Mouse (Mus musculus): Measurements from ENCODE around the gene Ncaph2. TPM values are rescaled to one million over a fixed set of nuclear protein-coding genes. Genes with fewer than 3 reads are reported as not detected.
A peak's percentile ranks its signal among the peaks of the same experiment; 100 is the strongest.

The Ncaph2 gene
- polyA plus RNA-seq, 1 experiment: 370 TPM

- 91% methylated on average over 16 of the region's 16 CpGs for WGBS
- H3K4me3 ChIP-seq (ENCODE audit: control insufficient read depth, insufficient read depth, low read length): no peak within 1 kb of the TSS
- no peak for TF ChIP-seq POLR2A (IDR thresholded peaks at IDR 0.05; ENCODE audit: control insufficient read depth, extremely low read depth, insufficient read depth, low read length, poor library complexity)
- no peak within 1 kb of the TSS for H3K27ac ChIP-seq (ENCODE audit: control insufficient read depth, insufficient read depth, low read length)
- peaks cover under 1% of the 10 kb centered on the region; the same call in 1 of the 2 replicates for H3K36me3 ChIP-seq (ENCODE audit: control insufficient read depth, insufficient read depth, low read length)
- no peaks in the 10 kb centered on the region for H3K27me3 ChIP-seq (ENCODE audit: control insufficient read depth, insufficient read depth, low read length)
- H3K4me1 ChIP-seq (replicated peaks; ENCODE audit: control insufficient read depth, insufficient read depth, low read length): peaks cover 32% of the 10 kb centered on the region
- DNase-seq: no peak
Observed at GRCm38 (mm10) chr15:89376957-89377356, 21.4 kb downstream of the Ncaph2 start, which contains the start of gene Tymp. Gene Tymp (minus strand): TSS chr15:89377039.

- H3K36me3 ChIP-seq (ENCODE audit: control insufficient read depth, insufficient read depth, low read length): no peaks in the 10 kb centered on the region
- H3K27me3 ChIP-seq (ENCODE audit: control insufficient read depth, insufficient read depth, low read length): no peaks in the 10 kb centered on the region
- no peak overlapping the region for H3K4me3 ChIP-seq (ENCODE audit: control insufficient read depth, insufficient read depth, low read length)
- TF ChIP-seq POLR2A (IDR thresholded peaks at IDR 0.05; ENCODE audit: control insufficient read depth, extremely low read depth, insufficient read depth, low read length, poor library complexity) (peak; percentile 15; the same call in 1 of the 2 replicates), CTCF (IDR thresholded peaks at IDR 0.05; ENCODE audit: borderline replicate concordance, control insufficient read depth, extremely low read depth, insufficient read depth, low read length, poor library complexity) (no peak)
- 41% methylated on average over 18 of the region's 18 CpGs for WGBS
- H3K4me1 ChIP-seq (replicated peaks; ENCODE audit: control insufficient read depth, insufficient read depth, low read length): peaks cover 32% of the 10 kb centered on the region
- no peak overlapping the region for H3K27ac ChIP-seq (ENCODE audit: control insufficient read depth, insufficient read depth, low read length)
- no peak for DNase-seq
Observed at GRCm38 (mm10) chr15:89377362-89377761, 21.8 kb downstream of the Ncaph2 start.

- no peak; the same call in 1 of the 2 replicates for TF ChIP-seq POLR2A (IDR thresholded peaks at IDR 0.05; ENCODE audit: control insufficient read depth, extremely low read depth, insufficient read depth, low read length, poor library complexity)
- 21% methylated on average over 46 of the region's 46 CpGs for WGBS
- DNase-seq: no peak
- Histone ChIP-seq H3K4me3 (ENCODE audit: control insufficient read depth, insufficient read depth, low read length) (peak overlapping the region; percentile 72), H3K4me1 (replicated peaks; ENCODE audit: control insufficient read depth, insufficient read depth, low read length) (peaks cover 28% of the 10 kb centered on the region), H3K27ac (ENCODE audit: control insufficient read depth, insufficient read depth, low read length) (no peak overlapping the region), H3K27me3 (ENCODE audit: control insufficient read depth, insufficient read depth, low read length) (no peaks in the 10 kb centered on the region), H3K36me3 (ENCODE audit: control insufficient read depth, insufficient read depth, low read length) (no peaks in the 10 kb centered on the region)
Observed at GRCm38 (mm10) chr15:89377938-89378828, 22.7 kb downstream of the Ncaph2 start.

- Histone ChIP-seq H3K27me3 (ENCODE audit: control insufficient read depth, insufficient read depth, low read length) (no peaks in the 10 kb centered on the region), H3K36me3 (ENCODE audit: control insufficient read depth, insufficient read depth, low read length) (no peaks in the 10 kb centered on the region), H3K4me3 (ENCODE audit: control insufficient read depth, insufficient read depth, low read length) (peak within 1 kb of the TSS; percentile 72), H3K4me1 (replicated peaks; ENCODE audit: control insufficient read depth, insufficient read depth, low read length) (peaks cover 26% of the 10 kb centered on the region), H3K27ac (ENCODE audit: control insufficient read depth, insufficient read depth, low read length) (no peak within 1 kb of the TSS)
- TF ChIP-seq CTCF (IDR thresholded peaks at IDR 0.05; ENCODE audit: borderline replicate concordance, control insufficient read depth, extremely low read depth, insufficient read depth, low read length, poor library complexity) (no peak), POLR2A (IDR thresholded peaks at IDR 0.05; ENCODE audit: control insufficient read depth, extremely low read depth, insufficient read depth, low read length, poor library complexity) (peak; percentile 37; the same call in 1 of the 2 replicates)
- DNase-seq: peak; percentile 50
- 2% methylated on average over 33 of the region's 33 CpGs for WGBS
Observed at GRCm38 (mm10) chr15:89378831-89379401, 23.4 kb downstream of the Ncaph2 start, which contains the start of gene Odf3b. Gene Odf3b (minus strand): TSS chr15:89379282.

- H3K4me3 ChIP-seq (ENCODE audit: control insufficient read depth, insufficient read depth, low read length): peak overlapping the region; percentile 72
- H3K36me3 ChIP-seq (ENCODE audit: control insufficient read depth, insufficient read depth, low read length): no peaks in the 10 kb centered on the region
- no peaks in the 10 kb centered on the region for H3K27me3 ChIP-seq (ENCODE audit: control insufficient read depth, insufficient read depth, low read length)
- peaks cover 24% of the 10 kb centered on the region for H3K4me1 ChIP-seq (replicated peaks; ENCODE audit: control insufficient read depth, insufficient read depth, low read length)
- H3K27ac ChIP-seq (ENCODE audit: control insufficient read depth, insufficient read depth, low read length): no peak overlapping the region
- WGBS: 4% methylated on average over 10 of the region's 10 CpGs
- peak; percentile 38 for DNase-seq
- TF ChIP-seq CTCF (IDR thresholded peaks at IDR 0.05; ENCODE audit: borderline replicate concordance, control insufficient read depth, extremely low read depth, insufficient read depth, low read length, poor library complexity) (no peak), POLR2A (IDR thresholded peaks at IDR 0.05; ENCODE audit: control insufficient read depth, extremely low read depth, insufficient read depth, low read length, poor library complexity) (no peak)
Observed at GRCm38 (mm10) chr15:89379429-89379828, 23.9 kb downstream of the Ncaph2 start.

- Histone ChIP-seq H3K4me1 (replicated peaks; ENCODE audit: control insufficient read depth, insufficient read depth, low read length) (peaks cover 14% of the 10 kb centered on the region), H3K4me3 (ENCODE audit: control insufficient read depth, insufficient read depth, low read length) (no peak within 1 kb of the TSS), H3K36me3 (ENCODE audit: control insufficient read depth, insufficient read depth, low read length) (no peaks in the 10 kb centered on the region), H3K27ac (ENCODE audit: control insufficient read depth, insufficient read depth, low read length) (no peak within 1 kb of the TSS), H3K27me3 (ENCODE audit: control insufficient read depth, insufficient read depth, low read length) (no peaks in the 10 kb centered on the region)
- no peak for DNase-seq
- TF ChIP-seq CTCF (IDR thresholded peaks at IDR 0.05; ENCODE audit: borderline replicate concordance, control insufficient read depth, extremely low read depth, insufficient read depth, low read length, poor library complexity): no peak
- no peak for TF ChIP-seq POLR2A (IDR thresholded peaks at IDR 0.05; ENCODE audit: control insufficient read depth, extremely low read depth, insufficient read depth, low read length, poor library complexity)
- 97% methylated on average over 7 of the region's 7 CpGs for WGBS
Observed at GRCm38 (mm10) chr15:89384617-89385016, 29.1 kb downstream of the Ncaph2 start, which contains the start of gene Klhdc7b. Gene Klhdc7b (plus strand): TSS chr15:89384917.
